Mouse (Mus musculus) gastrocnemius, adult 8-10 months (tissue): ENCODE measurements around the gene Pacrg. TPM values are rescaled to one million over a fixed set of nuclear protein-coding genes. Genes with fewer than 3 reads are reported as not detected.

Source experiments
- DNase-seq, 2 experiments: peaks; one replicate each; pipeline ENCODE4 v3.0.0; 2022; ENCODE audit warnings: low spot score in 2 of 2
- total RNA-seq, 4 experiments: library from RNA; stranded (reverse); gene quantifications; 2 replicates each; pipeline ENCODE4 v1.2.4; 2022

Gene Pacrg
- total RNA-seq, 4 experiments from 2014 or later: 1.2 to 3.0 (median 1.8) TPM

GRCm38 (mm10) chr17:10410597-10411476, 429.3 kb downstream of the Pacrg start:
- DNase-seq: no peak

- peak in 1 of 2 experiments; percentile 30 for DNase-seq
These were observed 431.4 kb downstream of the Pacrg start for GRCm38 (mm10) chr17:10408681-10409081.

GRCm38 (mm10) chr17:10407031-10407722, 432.9 kb downstream of the Pacrg start:
- peak in 1 of 2 experiments; percentile 38 for DNase-seq

GRCm38 (mm10) chr17:10406311-10406710, 433.8 kb downstream of the Pacrg start:
- DNase-seq: no peak

GRCm38 (mm10) chr17:10405906-10406305, 434.2 kb downstream of the Pacrg start:
- DNase-seq: no peak

GRCm38 (mm10) chr17:10403186-10403585, 436.9 kb downstream of the Pacrg start:
- no peak for DNase-seq

GRCm38 (mm10) chr17:10402064-10402640, 438.0 kb downstream of the Pacrg start:
- DNase-seq: no peak

GRCm38 (mm10) chr17:10401529-10401928, 438.6 kb downstream of the Pacrg start:
- DNase-seq: no peak

- no peak for DNase-seq
These were observed 440.4 kb downstream of the Pacrg start for GRCm38 (mm10) chr17:10399706-10400105.

GRCm38 (mm10) chr17:10398871-10399270, 441.2 kb downstream of the Pacrg start:
- DNase-seq: no peak

GRCm38 (mm10) chr17:10397924-10398627, 442.0 kb downstream of the Pacrg start:
- DNase-seq: no peak

GRCm38 (mm10) chr17:10397336-10397735, 442.8 kb downstream of the Pacrg start:
- DNase-seq: no peak

GRCm38 (mm10) chr17:10396863-10397262, 443.2 kb downstream of the Pacrg start:
- no peak for DNase-seq

- no peak for DNase-seq
These were observed 445.3 kb downstream of the Pacrg start for GRCm38 (mm10) chr17:10394855-10395254.

- no peak for DNase-seq
These were observed 446.3 kb downstream of the Pacrg start for GRCm38 (mm10) chr17:10393766-10394165.

- DNase-seq: no peak
These were observed 447.6 kb downstream of the Pacrg start for GRCm38 (mm10) chr17:10392342-10393034.

- peak; percentile 74 to 82 for DNase-seq
These were observed 449.6 kb downstream of the Pacrg start for GRCm38 (mm10) chr17:10390232-10391172.

GRCm38 (mm10) chr17:10389740-10390139, 450.4 kb downstream of the Pacrg start:
- DNase-seq: no peak

GRCm38 (mm10) chr17:10386548-10386947, 453.6 kb downstream of the Pacrg start:
- no peak for DNase-seq

- no peak for DNase-seq
These were observed 456.7 kb downstream of the Pacrg start for GRCm38 (mm10) chr17:10383406-10383805.
